Mouse (Mus musculus) CD4-positive, CD25-positive, alpha-beta regulatory T cell, adult 4 months (primary cell): ENCODE data around the gene Rpp25. TPM values are rescaled to one million over a fixed set of nuclear protein-coding genes. Genes with fewer than 3 reads are reported as not detected.

ENCODE experiments used
- polyA plus RNA-seq, 2 experiments: library from polyadenylated mRNA; unstranded; fragments of 100-300 nt; shearing (Covaris generic); gene quantifications; one replicate each; pipeline ENCODE4 v1.2.1; 2017

The Rpp25 gene
- polyA plus RNA-seq, 2 experiments from 2014 or later: not detected

Other genes starting within 250 kb of the Rpp25 start
- gene 1700017B05Rik, start 241.4 kb upstream of the Rpp25 start, polyA plus RNA-seq: 10 to 100 TPM; 15.1 to 22.6 TPM
- gene Ppcdc, start 63.9 kb upstream of the Rpp25 start, polyA plus RNA-seq: 100 to 1,000 TPM; 157 to 228 TPM
- gene Scamp5, start 36.0 kb upstream of the Rpp25 start, polyA plus RNA-seq: under 1 TPM in 1 of 2 experiments, not detected in 1; 0.26 TPM
- 100 to 1,000 TPM; 197 to 242 TPM for gene Cox5a, start 17.2 kb downstream of the Rpp25 start, polyA plus RNA-seq
- gene Fam219b, start 33.5 kb downstream of the Rpp25 start, polyA plus RNA-seq: 10 to 100 TPM; 22.2 to 29.8 TPM
- gene Mpi, start 48.7 kb downstream of the Rpp25 start, polyA plus RNA-seq: 10 to 100 TPM; 15.7 to 17.9 TPM
- 100 to 1,000 TPM in 1 of 2 experiments, 10 to 100 TPM in 1; 92.6 to 119 TPM for gene Scamp2, start 56.9 kb downstream of the Rpp25 start, polyA plus RNA-seq
- gene Ulk3, start 85.4 kb downstream of the Rpp25 start, polyA plus RNA-seq: 10 to 100 TPM; 27.0 to 48.2 TPM
- gene Cplx3, start 102.3 kb downstream of the Rpp25 start, polyA plus RNA-seq: not detected
- gene Lman1l, start 116.7 kb downstream of the Rpp25 start, polyA plus RNA-seq: 1 to 10 TPM in 1 of 2 experiments, under 1 TPM in 1; 0.79 to 1.4 TPM
- gene Csk, start 149.6 kb downstream of the Rpp25 start, polyA plus RNA-seq: 100 to 1,000 TPM; 110 to 150 TPM
- gene Cyp1a2, start 179.7 kb downstream of the Rpp25 start, polyA plus RNA-seq: not detected
- not detected for gene Cyp1a1, start 183.9 kb downstream of the Rpp25 start, polyA plus RNA-seq
- gene Edc3, start 204.5 kb downstream of the Rpp25 start, polyA plus RNA-seq: 10 to 100 TPM; 30.2 to 30.5 TPM